Mouse (Mus musculus) neural tube, embryonic 13.5 days (tissue): ENCODE results near the gene L1td1. TPM values are rescaled to one million over a fixed set of nuclear protein-coding genes. Genes with fewer than 3 reads are reported as not detected.

ENCODE experiments used
- ATAC-seq: fragments of 200-750 bp; cut with Nextera tagmentation; 2 replicates; pipeline ENCODE4 v1.8.0; 2017; ENCODE audit warnings: low read depth, mild to moderate bottlenecking, moderate TSS enrichment, moderate library complexity
- H3K27ac ChIP-seq: fragments of 300-500 bp; sonication (generic); replicated peaks from 2 replicates; pipeline ENCODE4 v1.5.1; 2015; ENCODE audit warnings: moderate library complexity, mild to moderate bottlenecking, inconsistent platforms
- H3K27me3 ChIP-seq: fragments of 300-500 bp; sonication (generic); 2 replicates; pipeline ENCODE4 v1.6.1; 2015; ENCODE audit warnings: mild to moderate bottlenecking, inconsistent platforms
- H3K36me3 ChIP-seq: fragments of 300-500 bp; sonication (generic); 2 replicates; pipeline ENCODE4 v1.6.1; 2015; ENCODE audit warnings: mild to moderate bottlenecking, inconsistent platforms
- H3K4me1 ChIP-seq: fragments of 300-500 bp; sonication (generic); replicated peaks from 2 replicates; pipeline ENCODE4 v1.6.1; 2015; ENCODE audit warnings: inconsistent platforms
- H3K4me2 ChIP-seq: fragments of 300-500 bp; sonication (generic); 2 replicates; pipeline ENCODE4 v1.6.1; 2015; ENCODE audit warnings: inconsistent platforms, mild to moderate bottlenecking, moderate library complexity
- H3K4me3 ChIP-seq: fragments of 300-500 bp; sonication (generic); 2 replicates; pipeline ENCODE4 v1.5.1; 2015; ENCODE audit warnings: mild to moderate bottlenecking, inconsistent platforms
- H3K9ac ChIP-seq: fragments of 300-500 bp; sonication (generic); 2 replicates; pipeline ENCODE4 v1.6.1; 2015; ENCODE audit warnings: moderate library complexity, mild to moderate bottlenecking, inconsistent platforms
- H3K9me3 ChIP-seq: fragments of 300-500 bp; sonication (generic); 2 replicates; pipeline ENCODE4 v1.6.1; 2016; ENCODE audit warnings: inconsistent platforms
- WGBS: fragments of 180-500 bp; shearing (Covaris S2); methylation state at CpG from one replicate; pipeline ENCODE4 v1.1.7; 2015; 5-methylcytosine and 5-hydroxymethylcytosine counted together
- polyA plus RNA-seq: library from polyadenylated mRNA; unstranded; fragments of >200 nt; fragmentation: Nextera tagmentation; extraction: Ambion mirVana; gene quantifications from 2 replicates; pipeline ENCODE4 v1.2.1, GENCODE M21; 2015

L1td1 gene
- polyA plus RNA-seq, 1 experiment from 2014 or later: not detected

DNA sequence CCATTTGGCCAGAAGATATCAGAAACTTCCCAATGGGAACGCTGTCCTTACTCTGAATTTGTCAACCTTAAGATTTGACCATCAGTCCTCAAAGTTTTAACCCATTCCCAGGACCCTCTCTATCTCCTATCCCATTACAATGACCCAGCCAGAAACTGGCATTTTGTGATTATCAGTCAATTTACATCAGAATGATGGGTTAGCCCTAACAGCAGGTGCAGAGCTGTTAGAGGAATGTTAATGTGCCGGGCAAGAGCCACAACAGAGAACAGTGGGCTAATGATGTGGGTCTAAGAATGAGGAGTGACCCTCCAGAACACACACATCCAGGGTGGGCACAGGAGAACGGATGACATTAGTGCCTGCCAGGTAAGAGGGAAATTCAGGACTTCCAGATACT lies 59.7 kb downstream of the L1td1 start:
- Histone ChIP-seq H3K4me1 (peaks cover 18% of the 10 kb centered on the region), H3K9ac (no peak overlapping the region), H3K9me3 (no peaks in the 10 kb centered on the region), H3K27ac (no peak overlapping the region), H3K4me3 (no peak overlapping the region), H3K36me3 (no peaks in the 10 kb centered on the region), H3K27me3 (no peaks in the 10 kb centered on the region), H3K4me2 (no peak overlapping the region)
- WGBS: 21% methylated on average over 3 of the region's 3 CpGs
- no peak for ATAC-seq

Other genes starting within 250 kb of the L1td1 start
- 0.47 and 0.70 TPM in 2 replicates for gene Kank4, start 90.8 kb downstream of the L1td1 start, polyA plus RNA-seq
- gene I0C0044D17Rik, start 97.1 kb downstream of the L1td1 start, polyA plus RNA-seq: not detected in 2 replicates
- gene Usp1, start 197.1 kb downstream of the L1td1 start, polyA plus RNA-seq: 27.5 and 33.4 TPM in 2 replicates